Mouse (Mus musculus): ENCODE data around the gene Keap1.
"Not testable (repeated sequence)": the region's sequence is repeated elsewhere in the genome, so short reads cannot be mapped to it uniquely, and the experiment has no call there.

The Keap1 gene

GRCm38 (mm10) chr9:21264272-21264999, 25.3 kb upstream of the Keap1 start:
- no peak for DNase-seq (ENCODE audit: extremely low spot score, low spot score)

GRCm38 (mm10) chr9:21261831-21262230, 22.7 kb upstream of the Keap1 start:
- DNase-seq (ENCODE audit: extremely low spot score, low spot score) = no peak

GRCm38 (mm10) chr9:21260491-21261040, 21.4 kb upstream of the Keap1 start:
- no peak for DNase-seq (ENCODE audit: extremely low spot score, low spot score)

- DNase-seq (ENCODE audit: extremely low spot score, low spot score) = not testable (repeated sequence)
Measured at GRCm38 (mm10) chr9:21256349-21256748, 17.2 kb upstream of the Keap1 start.

GRCm38 (mm10) chr9:21254690-21255089, 15.5 kb upstream of the Keap1 start:
- no peak for DNase-seq (ENCODE audit: extremely low spot score, low spot score)

- no peak for DNase-seq (ENCODE audit: extremely low spot score, low spot score)
Measured at GRCm38 (mm10) chr9:21251116-21251735, 12.1 kb upstream of the Keap1 start.

GRCm38 (mm10) chr9:21250509-21250908, 11.3 kb upstream of the Keap1 start:
- DNase-seq (ENCODE audit: extremely low spot score, low spot score) = no peak

GRCm38 (mm10) chr9:21249629-21250508, 10.7 kb upstream of the Keap1 start:
- DNase-seq (ENCODE audit: extremely low spot score, low spot score) = no peak

- DNase-seq (ENCODE audit: extremely low spot score, low spot score) = no peak
Measured at GRCm38 (mm10) chr9:21248326-21248725, 9.2 kb upstream of the Keap1 start, which contains the start of gene S1pr5. Gene S1pr5 (minus strand): TSS chr9:21248443.

GRCm38 (mm10) chr9:21246342-21246741, 7.2 kb upstream of the Keap1 start:
- DNase-seq (ENCODE audit: extremely low spot score, low spot score) = no peak

GRCm38 (mm10) chr9:21245113-21245487, 5.9 kb upstream of the Keap1 start:
- no peak for DNase-seq (ENCODE audit: extremely low spot score, low spot score)

- peak; percentile 69 for DNase-seq (ENCODE audit: extremely low spot score, low spot score)
Measured at GRCm38 (mm10) chr9:21244428-21245112, 5.4 kb upstream of the Keap1 start.

GRCm38 (mm10) chr9:21243826-21244427, 4.8 kb upstream of the Keap1 start:
- DNase-seq (ENCODE audit: extremely low spot score, low spot score) = no peak

GRCm38 (mm10) chr9:21241343-21241742, 2.2 kb upstream of the Keap1 start:
- peak; percentile 79 for DNase-seq (ENCODE audit: extremely low spot score, low spot score)

GRCm38 (mm10) chr9:21239465-21239848, 296 bp upstream of the Keap1 start:
- no peak for DNase-seq (ENCODE audit: extremely low spot score, low spot score)

GRCm38 (mm10) chr9:21238004-21238732, 993 bp downstream of the Keap1 start:
- DNase-seq (ENCODE audit: extremely low spot score, low spot score) = peak; percentile 47

- DNase-seq (ENCODE audit: extremely low spot score, low spot score) = peak; percentile 55
Measured at GRCm38 (mm10) chr9:21237368-21238003, 1.7 kb downstream of the Keap1 start.

- DNase-seq (ENCODE audit: extremely low spot score, low spot score) = no peak
Measured at GRCm38 (mm10) chr9:21236991-21237367, 2.2 kb downstream of the Keap1 start.

GRCm38 (mm10) chr9:21235341-21235740, 3.8 kb downstream of the Keap1 start:
- no peak for DNase-seq (ENCODE audit: extremely low spot score, low spot score)

- DNase-seq (ENCODE audit: extremely low spot score, low spot score) = no peak
Measured at GRCm38 (mm10) chr9:21233805-21234204, 5.4 kb downstream of the Keap1 start.

Measured in neural tube, embryonic 10.5 days (tissue).